Mouse (Mus musculus): Measurements from ENCODE around the gene Slc5a10. TPM values are rescaled to one million over a fixed set of nuclear protein-coding genes. Genes with fewer than 3 reads are reported as not detected.
A peak's percentile ranks its signal among the peaks of the same experiment; 100 is the strongest.

Gene Slc5a10
- total and polyA plus RNA-seq, 3 experiments, result 0.07 to 0.24 (median 0.14) TPM

- DNase-seq, result no peak
Observed at GRCm38 (mm10) chr11:61705581-61705980, 15.0 kb downstream of the Slc5a10 start.

- DNase-seq, result no peak
Observed at GRCm38 (mm10) chr11:61702494-61702893, 18.1 kb downstream of the Slc5a10 start.

GRCm38 (mm10) chr11:61701696-61702095, 18.9 kb downstream of the Slc5a10 start:
- no peak for DNase-seq

GRCm38 (mm10) chr11:61699933-61700332, 20.7 kb downstream of the Slc5a10 start:
- peak; percentile 40 for DNase-seq

- no peak for DNase-seq
Observed at GRCm38 (mm10) chr11:61699460-61699859, 21.2 kb downstream of the Slc5a10 start.

- DNase-seq, result no peak
Observed at GRCm38 (mm10) chr11:61698852-61699251, 21.8 kb downstream of the Slc5a10 start.

GRCm38 (mm10) chr11:61692996-61693395, 27.6 kb downstream of the Slc5a10 start:
- no peak for DNase-seq

- DNase-seq, result no peak
Observed at GRCm38 (mm10) chr11:61687595-61687994, 33.0 kb downstream of the Slc5a10 start.

GRCm38 (mm10) chr11:61686906-61687453, 33.6 kb downstream of the Slc5a10 start:
- DNase-seq, result no peak

GRCm38 (mm10) chr11:61686141-61686540, 34.5 kb downstream of the Slc5a10 start:
- DNase-seq, result no peak

- DNase-seq, result no peak
Observed at GRCm38 (mm10) chr11:61685119-61685725, 35.4 kb downstream of the Slc5a10 start.

- peak; percentile 79 for DNase-seq
Observed at GRCm38 (mm10) chr11:61683907-61684731, 36.5 kb downstream of the Slc5a10 start, which contains the start of gene Fam83g. Gene Fam83g (plus strand): TSS chr11:61684091.

GRCm38 (mm10) chr11:61679091-61679866, 41.3 kb downstream of the Slc5a10 start:
- no peak for DNase-seq

GRCm38 (mm10) chr11:61677709-61678108, 42.9 kb downstream of the Slc5a10 start:
- no peak for DNase-seq

GRCm38 (mm10) chr11:61676216-61676854, 44.3 kb downstream of the Slc5a10 start:
- no peak for DNase-seq

GRCm38 (mm10) chr11:61675332-61675731, 45.3 kb downstream of the Slc5a10 start:
- DNase-seq, result no peak

- DNase-seq, result peak; percentile 17
Observed at GRCm38 (mm10) chr11:61674839-61675159, 45.8 kb downstream of the Slc5a10 start.

- DNase-seq, result peak; percentile 37
Observed at GRCm38 (mm10) chr11:61674151-61674838, 46.3 kb downstream of the Slc5a10 start.

GRCm38 (mm10) chr11:61673686-61674085, 46.9 kb downstream of the Slc5a10 start:
- DNase-seq, result peak; percentile 46

- DNase-seq, result no peak
Observed at GRCm38 (mm10) chr11:61671781-61672383, 48.7 kb downstream of the Slc5a10 start.

Data from adrenal gland, adult 2 months (tissue).